Mouse (Mus musculus) left cerebral cortex, adult 11 months (tissue): ENCODE measurements around the gene Mroh8.
A peak's percentile ranks its signal among the peaks of the same experiment; 100 is the strongest.

ENCODE experiments used
- DNase-seq: peaks from one replicate; pipeline ENCODE4 v3.0.0; 2022; ENCODE audit warnings: low spot score

Mroh8 gene

DNA sequence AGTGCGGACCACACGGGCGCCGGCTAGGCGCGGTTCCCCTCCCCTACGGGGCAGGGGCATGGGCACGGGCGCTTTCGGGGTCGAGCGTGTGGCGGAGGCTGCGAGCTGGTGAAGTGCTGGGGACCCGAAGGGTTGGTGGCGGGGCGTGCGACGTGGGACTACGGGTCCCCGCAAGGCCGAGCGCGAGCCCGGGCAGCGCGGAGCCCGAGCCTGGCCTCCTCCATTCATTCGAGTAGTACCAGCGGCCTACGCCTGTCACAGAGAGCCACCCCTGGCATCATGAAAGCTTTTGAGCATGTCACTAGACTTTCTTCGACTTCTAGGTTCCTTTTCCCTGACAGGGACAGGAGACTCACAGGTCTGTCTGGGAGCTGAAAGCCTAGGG, at the start of gene Mroh8:
Gene Mroh8, minus strand, starts transcription at position 134 of the 385 bp plus-strand sequence.
- DNase-seq, result peak; percentile 48

DNA sequence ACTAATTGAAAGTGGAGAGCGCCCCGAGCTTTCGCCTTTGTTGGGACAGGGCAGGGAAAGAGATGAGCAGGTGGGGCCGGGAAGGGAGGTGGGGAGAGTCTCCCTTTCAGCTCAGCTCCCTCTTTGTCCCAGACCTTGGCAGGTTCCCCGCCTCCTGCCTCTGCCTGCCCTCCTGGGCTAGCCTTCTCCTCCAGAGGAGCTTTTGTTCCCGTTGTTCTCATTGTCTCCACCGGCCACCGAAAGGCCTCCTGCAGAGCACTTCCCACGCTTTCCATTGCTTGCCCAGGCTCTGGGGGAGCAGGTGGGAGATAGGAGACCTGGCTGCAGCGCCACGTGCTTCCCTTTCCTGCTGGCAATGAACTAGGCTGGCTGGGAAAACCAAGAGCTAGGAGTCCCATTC, 49.2 kb upstream of the Mroh8 start:
- DNase-seq, result no peak

DNA sequence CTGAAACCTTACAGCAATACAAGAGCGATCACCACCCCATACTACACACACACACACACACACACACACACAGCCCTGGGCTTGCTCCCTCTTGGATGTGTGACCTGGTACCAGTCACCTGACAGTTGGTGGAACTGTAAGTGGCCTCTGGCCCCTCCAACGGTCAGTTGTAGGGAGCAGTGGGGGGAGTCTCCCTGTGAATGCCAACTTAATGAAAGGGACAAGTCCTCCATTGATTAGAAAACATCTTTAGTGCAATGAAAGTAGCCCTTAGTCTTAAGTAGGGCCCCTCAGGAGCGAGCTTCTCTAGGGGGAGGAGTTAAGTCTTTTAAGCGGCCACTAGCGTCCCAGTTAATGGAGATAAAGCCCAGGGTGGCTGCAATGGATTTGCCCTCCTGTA, 48.8 kb upstream of the Mroh8 start:
- DNase-seq, result no peak

DNA sequence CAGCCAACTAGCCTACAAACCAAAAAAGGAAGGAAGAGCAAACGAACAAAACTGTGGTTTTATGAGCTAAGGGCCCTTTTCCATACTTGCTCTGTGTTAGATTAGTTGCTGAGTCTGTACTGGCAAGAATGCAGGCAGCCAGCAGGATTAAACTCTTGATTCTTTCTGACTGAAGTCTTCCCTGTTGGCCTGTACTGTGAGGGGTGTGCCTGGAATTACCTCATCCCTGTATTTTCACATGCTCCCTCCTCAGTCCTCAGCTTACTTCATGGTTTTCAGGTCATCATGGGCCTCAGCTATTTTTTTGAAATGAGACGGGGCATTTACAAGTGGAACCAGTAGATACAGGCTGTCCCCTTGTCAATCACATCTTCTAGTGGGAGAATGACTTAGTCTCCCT, 45.9 kb upstream of the Mroh8 start:
- DNase-seq, result no peak

DNA sequence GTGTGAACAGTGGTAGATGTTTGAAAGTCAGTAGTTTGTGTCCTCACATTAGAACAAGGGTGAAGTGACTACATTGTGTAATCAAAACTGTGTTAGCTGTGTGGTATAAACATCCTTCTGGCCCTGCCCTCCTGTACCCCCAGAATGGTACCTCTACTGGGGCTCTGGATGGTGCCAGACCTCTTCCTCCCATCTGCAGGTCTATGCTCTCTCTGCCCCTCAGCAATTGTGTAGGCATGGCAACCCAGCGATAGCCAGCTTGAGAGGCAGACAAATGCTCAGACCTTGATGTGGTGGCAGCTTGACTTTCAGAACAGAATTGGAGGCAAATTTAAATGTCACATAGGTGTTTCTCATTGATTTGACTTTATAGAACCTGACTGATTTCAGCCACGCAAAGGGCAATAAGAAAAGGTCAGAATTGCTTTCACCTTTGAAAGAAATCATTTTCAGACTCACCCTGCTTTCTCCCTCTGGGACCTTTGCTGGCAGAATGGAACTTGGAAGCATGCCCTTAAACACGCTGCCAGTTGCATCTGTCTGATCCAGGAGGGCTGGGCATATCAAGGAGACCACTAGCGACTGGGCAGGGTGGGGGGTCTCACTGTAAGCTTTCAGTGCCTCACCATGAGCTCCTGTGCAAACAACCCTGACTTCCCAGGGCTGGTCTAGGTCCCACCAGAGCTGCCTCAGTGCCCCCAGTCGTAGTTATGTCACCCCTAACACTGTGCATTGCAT, 42.8 kb upstream of the Mroh8 start:
- DNase-seq, result no peak

DNA sequence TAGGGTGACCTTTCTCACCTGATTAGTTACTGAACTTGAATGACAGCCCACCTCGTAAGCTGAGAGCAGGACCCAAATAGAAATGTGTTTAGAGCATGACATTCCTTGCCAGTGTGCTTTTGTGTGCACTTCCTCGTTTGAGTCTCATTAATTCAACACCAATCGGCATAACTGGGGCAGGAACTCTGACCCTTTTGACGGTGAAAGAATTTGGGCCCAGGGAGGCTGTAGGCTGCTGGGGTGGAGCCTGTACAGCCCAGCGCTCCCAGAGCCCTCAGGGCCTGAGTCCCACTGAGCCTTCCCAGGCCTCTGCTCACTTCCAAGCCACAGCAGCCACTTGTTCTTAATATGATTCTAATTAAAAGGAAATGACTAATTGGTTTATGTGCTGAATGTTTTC, 41.5 kb upstream of the Mroh8 start:
- no peak for DNase-seq

DNA sequence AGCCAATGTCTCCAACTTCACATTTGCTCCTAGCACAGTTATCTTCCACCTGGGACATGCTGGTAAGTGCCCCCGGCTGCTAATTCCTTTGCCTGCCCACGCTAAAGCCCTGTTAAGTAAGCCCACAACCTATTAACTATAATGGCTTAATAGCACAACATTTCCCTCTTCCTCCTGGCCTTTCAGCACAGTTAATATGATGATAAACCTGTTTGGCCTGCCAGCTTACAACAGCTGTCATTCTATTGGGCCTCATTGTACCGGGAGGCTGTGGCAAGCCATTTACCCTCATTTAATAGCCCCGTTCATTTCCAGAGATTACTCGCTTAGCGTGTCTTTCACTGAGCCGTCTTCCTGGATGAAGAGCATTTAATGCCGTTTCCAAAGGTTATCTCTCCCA, 40.8 kb upstream of the Mroh8 start:
- no peak for DNase-seq

DNA sequence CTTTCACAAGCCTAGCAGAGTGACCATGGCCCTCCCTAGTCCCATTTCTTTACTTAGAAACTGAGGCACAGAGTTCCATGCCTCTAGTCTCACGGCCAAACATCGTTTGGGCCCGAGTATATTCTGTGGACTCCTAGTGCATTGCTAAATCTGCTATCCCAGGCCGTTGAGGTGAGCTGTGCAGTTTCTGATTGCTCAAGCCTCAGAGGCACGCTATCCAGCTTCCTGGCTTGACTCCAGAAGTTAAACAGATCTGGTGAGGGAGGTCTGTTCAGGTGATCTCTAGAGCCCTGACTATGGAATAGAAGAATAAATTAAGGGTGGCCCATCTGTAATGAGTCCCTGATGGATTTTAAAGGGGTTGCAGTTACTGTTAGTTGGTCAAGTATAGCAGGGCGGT, 37.9 kb upstream of the Mroh8 start:
- DNase-seq, result no peak

DNA sequence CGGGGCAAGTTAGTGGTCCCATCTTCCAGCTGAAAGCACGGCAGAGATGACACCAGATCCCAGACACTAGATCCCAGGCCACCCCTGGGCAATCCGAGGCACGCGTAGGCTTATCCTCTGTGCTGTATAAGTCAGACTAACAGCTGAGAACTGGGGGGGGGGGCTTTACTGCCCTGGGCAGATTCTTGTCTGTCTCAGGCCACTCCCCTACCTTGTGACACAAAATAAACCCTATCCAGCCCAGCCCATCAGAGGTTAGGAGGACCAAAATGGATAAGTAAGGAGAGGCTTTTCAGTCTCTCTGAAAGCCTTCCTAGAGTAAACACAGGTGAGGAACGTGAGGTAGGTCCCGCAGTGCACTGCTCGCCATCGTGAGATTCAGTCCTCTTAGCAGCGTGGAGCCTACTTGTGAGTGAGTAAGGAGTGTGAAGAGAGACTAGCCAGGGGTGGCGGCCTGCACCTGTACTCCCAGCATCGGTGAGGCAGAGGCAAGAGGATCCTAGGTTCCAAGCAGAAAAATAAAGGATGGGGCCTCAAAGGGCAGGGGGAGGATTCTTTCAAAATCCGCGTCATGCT, 37.1 kb upstream of the Mroh8 start:
- no peak for DNase-seq

DNA sequence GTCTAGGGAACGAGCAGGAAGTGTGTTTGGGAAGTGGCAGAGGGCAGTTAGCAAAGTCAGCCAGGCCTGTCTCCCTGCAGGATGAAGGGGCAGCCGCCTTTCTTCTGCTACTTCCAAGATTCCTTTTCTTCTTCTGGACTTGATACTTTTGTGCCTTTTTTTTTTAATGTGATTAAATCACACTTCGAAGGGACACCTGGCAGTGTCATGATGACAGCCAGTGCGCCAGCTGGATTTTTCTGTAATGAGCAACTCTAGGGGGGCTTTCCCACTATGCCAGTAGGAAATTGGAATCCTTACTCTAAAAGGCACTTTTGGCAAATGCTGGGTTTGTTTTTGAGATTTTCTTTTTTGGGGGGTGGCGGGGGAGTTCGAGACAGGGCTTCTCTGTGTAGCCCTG, 36.1 kb upstream of the Mroh8 start:
- DNase-seq, result no peak

DNA sequence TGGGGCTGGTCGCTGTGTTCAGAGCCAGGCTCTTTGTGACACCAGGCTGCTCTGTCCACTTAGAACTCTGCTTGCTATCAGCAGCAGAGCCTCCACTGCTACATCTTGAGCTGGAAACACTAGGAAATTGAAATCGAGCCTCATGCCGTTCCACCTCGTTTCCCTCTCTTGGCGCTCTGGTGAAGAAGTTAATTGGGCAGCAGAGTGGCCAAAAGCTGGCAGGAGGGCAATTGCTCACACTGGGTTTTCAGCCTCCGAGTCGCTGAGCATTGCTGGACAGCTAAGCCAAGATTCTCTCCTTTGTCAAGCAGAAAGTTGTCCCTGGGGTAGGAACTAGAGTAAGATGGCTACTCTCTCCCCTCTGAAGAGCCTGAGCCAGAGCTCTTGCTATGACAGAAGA, 35.0 kb upstream of the Mroh8 start:
- no peak for DNase-seq

DNA sequence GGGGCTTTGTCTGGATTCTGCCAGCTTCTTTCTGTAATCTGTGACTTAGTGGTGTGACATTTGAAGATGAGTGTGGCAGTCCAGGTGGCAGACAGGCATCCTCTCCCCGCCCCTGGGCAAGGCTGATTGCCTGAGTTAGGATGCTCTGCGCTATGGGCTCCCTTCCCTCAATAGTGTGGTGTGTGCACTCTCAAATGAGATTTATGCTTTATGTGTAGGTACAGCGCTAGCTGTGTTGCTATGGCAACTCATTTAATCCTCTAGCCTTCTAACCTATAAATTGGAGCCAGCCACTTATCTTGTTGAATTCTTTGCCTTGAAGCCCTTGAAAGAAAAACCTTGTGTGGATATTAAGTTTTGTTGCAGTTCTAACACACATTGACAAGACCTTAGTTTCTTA, 34.4 kb upstream of the Mroh8 start:
- no peak for DNase-seq

DNA sequence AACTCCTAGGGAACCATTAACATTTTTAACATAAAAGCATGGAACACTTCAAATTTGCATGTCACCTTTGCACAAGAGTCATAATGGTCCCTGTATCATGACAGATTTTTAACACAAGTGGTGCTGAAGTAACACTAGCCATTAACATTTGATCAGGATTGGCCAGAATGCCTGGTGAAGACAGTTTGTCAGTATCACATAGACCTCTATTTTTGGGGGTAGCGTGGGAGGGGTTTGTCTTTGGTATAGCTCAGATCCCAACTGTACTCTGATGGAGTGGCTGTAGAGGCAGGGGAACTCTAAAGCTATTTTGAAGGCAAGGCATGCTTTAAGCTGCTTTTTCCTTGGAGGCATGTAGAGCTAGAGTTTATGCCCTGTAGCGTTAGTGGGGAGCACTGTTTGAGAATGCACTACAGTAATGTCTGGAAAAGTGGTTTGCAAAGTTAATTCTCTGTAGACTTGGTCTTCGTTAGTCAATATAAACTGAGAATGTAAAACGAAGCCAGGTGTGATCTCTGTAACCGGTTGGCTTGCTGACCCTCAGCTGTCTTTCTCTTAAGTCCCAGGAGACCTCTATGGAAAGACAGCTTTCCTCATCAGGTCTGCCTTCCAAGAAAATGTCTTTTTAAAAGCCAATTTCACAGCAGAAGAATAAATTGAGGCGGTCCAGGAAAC, 31.8 kb upstream of the Mroh8 start:
- DNase-seq, result no peak

DNA sequence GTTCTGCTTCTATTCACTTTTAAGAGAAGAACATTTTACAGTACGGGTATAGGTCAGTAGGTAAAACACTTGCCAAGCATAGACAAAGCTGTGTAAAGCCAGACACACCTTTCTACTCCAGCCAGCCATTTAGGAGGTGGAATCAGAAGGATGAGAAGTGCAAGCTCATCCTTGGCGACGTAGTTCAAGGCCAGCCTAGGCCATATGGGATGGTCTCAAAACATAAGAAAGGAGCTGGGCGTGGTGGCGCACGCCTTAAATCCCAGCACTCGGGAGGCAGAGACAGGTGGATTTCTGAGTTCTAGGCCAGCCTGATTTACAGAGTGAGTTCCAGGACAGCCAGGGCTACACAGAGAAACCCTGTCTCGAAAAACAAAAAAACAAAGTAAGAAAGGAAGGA, 30.3 kb upstream of the Mroh8 start:
- no peak for DNase-seq

DNA sequence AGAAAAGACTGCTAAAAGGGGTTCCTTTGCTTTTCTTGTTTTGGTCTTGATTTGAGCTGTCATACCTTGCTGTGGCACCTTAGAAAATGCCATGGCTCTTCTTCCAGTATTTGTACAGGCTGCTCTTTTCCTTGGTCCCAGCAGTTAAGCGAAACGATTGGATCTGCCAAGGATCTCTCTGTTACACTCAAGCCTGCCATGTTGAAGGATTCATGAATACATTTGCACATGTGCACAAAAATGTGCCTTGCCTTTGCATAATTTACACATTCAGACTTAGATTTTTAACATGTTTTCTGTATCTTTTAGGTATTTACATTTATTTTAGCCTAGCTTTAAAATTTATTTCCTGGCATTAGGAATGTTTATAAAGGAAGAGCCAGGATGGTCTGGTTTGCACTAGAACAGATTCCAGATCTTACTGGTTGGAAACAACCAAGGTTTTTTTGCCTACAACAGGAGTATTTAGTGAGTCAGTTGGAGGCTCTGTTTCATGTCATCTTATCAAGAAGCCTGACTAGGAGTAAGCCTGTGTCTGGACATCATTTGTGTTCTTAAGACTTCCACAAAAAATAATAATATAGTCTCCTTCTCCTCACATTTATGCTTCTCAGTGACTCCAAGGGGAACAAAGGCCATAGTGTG, 29.0 kb upstream of the Mroh8 start:
- DNase-seq, result no peak

DNA sequence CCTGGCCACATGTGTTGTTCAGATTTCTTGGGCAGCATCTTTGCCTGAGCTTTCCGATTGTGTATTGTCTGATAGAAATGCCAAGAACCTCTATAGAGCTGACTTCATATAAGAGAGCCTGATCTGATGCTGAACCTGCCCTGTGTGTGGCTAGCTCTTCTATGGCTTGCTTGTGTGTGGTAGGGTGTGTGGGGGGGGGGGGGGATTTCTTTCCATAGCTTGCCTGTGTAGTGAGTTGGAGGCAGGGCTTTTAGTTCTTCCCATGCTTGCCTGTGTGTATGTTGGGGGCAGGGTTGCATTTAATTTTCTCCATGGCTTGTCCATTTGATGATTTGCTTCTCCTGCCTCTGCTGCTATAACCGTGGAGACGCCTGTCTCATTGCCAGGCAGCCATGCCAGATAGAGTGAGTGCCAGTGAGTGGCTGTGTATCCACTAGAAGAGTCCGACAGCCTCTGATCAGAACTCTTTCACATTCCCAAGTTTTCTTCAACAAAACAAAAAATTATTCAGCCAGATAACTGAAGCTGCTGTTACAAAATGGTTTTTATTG, 28.4 kb upstream of the Mroh8 start:
- DNase-seq, result no peak

DNA sequence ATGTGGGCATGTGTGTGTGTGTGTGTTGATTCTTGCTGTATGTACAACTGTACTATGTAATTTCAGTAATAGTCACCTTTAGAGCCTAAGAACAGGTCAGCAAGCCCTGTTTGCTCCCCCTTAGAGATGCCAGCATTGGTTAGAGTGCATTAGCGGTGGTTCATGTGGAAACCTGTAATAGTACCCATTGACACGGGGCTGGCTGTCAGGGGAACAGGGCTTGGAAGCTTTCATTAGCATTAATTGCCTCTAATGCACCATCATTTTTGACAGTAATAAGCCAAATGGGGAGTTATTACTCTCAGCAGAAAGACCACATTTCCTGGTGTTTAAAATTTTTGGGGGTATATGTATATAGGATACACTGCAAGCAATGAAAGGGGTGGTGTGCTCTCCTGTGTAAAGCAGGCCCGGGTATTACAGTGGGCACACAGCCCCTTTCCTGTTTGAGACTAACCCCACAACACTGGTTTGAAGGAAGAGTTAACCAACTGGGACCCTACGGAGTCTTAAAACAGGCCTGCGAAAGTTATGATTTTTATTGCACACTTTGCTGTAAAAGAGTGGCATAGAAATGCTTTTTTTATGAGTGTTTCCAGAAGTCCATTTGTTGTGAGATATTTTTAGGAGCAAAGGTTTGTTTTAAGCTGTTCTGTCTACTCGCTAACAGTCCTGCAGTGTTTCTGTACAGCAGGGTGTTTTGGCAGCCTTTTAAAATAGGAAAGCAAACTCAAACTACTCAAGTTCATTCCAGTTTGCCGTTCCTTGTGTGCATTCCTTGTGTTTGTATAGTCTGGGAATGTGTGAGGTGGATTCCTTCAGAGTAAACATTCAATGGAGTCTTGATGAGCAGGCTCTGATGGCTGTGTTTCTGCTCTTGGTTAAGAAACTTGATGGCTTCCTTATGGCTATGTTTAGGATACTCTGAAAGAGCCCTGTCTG, 27.0 kb upstream of the Mroh8 start:
- no peak for DNase-seq

DNA sequence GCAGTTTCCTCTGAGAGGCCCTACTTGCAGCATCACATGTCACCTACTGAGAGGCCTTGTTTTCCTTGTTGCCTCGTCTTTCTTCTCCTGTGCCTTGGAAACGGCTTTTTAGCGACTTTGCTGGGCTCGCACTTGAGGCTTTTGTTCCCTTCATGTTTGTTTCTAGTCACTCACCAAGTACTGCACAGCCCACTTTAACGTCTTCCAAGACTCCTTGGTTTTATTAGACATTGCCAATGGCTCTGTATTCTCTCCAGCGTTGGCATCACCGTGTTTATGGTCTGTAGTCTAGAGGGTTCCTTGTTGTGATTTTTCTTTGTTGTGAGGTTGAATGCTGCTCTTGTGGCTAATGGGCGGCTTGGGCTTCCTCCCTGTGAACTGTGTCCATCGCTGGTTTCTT, 23.7 kb upstream of the Mroh8 start:
- DNase-seq, result no peak

DNA sequence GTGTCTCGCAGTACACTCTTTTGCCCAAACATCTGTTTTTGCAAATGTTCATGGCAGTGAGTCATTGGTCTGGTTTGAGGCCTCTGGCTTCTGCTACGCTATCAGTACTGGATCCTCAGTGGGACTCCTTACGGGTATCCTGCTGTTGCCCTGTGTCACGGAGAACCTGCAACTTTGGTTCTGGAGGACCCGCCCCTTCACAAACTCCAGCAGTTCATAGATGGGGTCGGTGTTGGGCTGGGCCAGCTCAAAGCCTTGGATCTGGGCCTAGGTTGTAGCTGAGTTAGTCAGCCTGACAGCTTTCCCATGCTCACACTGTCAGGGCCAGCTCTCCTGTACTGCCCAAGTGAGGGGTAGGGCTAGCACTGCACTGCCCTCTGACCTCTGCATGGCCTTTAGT, 20.7 kb upstream of the Mroh8 start:
- no peak for DNase-seq

DNA sequence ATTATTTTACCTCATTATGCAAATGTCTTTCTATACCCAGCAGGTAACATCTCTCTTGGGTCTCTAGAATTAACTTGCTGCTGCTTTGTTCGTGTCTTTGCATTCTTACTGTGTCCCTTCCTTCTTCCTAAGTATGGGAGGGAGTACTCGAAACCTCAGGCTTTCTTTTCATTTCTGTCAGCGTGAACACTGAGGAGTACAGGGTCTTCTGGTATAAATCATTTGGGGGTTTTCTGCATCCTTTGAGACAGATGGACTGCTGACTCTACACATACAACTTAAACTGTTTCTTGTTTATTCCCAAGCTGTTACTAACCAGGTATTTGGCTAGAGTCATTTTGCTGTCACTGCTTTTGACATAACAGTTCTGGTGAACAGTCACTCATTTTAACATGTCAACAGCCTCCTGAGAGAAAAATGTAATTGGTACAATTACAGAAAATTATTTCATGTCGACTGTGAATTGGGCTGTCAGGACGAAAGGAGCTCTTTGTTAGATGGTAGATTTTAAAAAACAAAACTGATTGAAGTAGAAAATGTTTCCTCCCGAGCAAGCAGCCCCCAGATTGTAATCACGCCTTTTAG, 16.8 kb upstream of the Mroh8 start:
- DNase-seq, result no peak

DNA sequence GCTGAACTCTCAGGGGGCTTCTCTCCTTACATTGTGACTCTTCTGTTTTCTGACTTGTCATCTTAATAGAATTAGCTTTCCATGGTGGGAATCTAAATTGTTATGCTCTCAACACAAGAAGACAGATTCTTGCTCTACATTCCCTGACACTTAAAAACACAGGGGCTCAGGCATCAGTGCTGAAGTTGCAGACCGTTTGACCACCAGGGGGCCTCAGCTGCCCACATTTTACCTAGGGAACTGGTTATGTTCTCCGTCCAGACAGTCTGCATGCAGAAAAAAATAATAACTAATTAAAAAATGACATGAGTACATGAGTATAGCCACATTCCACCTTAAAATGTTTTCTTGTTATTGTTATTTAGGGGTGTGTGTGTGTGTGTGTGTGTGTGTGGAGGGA, 12.7 kb upstream of the Mroh8 start:
- peak; percentile 59 for DNase-seq
